Mouse (Mus musculus): ENCODE results near the gene Anapc15.

DNA sequence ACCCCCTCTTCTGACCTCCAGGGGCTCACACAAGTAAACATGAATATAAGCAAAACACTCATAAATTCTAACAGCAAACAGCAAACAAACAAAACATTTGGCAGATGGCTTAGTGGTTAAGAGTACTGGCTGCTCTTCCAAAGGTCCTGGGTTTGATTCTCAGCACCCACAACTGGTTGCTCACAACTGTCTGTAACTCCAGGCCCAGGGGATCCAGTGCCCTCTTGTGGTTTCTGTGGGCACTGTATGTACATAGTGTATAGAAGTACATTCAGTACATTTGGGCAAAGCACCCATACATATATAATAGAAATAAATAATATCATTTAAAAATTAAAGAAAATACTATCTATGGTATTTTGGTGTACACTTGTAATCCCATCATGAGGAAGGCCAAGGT is 39.3 kb downstream of the Anapc15 start:
- TF ChIP-seq POLR2A (IDR thresholded peaks at IDR 0.05; ENCODE audit: borderline replicate concordance, control insufficient read depth, low read depth, low read length) (no peak), CTCF (IDR thresholded peaks at IDR 0.05; ENCODE audit: control insufficient read depth, insufficient read depth, low read length) (no peak)
